Mouse (Mus musculus) testis, adult 2 months (tissue): Measurements from ENCODE around the gene Kcnj16.

Experiments used
- CTCF ChIP-seq: fragments of 200-500 bp; IDR thresholded peaks from 2 replicates; pipeline ENCODE4 v1.5.1; 2012; ENCODE audit warnings: low read depth, mild to moderate bottlenecking, inconsistent platforms, low read length, moderate library complexity; ENCODE audit not compliant: control insufficient read depth, insufficient read depth, insufficient replicate concordance
- POLR2A ChIP-seq: fragments of 200-500 bp; IDR thresholded peaks from 2 replicates; pipeline ENCODE4 v1.6.1; 2012; ENCODE audit warnings: low read depth, mild to moderate bottlenecking, inconsistent platforms, low read length, moderate library complexity; ENCODE audit not compliant: control insufficient read depth

DNA sequence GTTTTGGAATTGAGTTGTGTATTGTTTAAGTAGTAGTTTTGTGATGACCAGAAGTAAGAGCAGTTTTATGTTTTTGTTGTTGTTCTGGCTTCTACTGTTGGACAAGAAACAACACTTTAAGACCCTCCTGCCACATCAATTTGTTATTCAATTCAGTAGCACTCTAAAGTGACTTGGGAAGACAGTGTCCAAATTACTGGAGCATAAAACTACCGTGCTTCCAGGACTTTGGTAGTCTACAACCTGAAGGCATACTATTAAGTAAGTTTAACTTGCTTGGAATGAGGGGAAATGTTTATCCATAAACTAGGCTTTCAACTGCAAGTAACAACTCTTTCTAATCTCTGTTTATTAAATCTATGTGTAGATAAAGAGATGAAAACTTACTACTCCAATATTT is 17.7 kb downstream of the Kcnj16 start:
- TF ChIP-seq CTCF (no peak), POLR2A (no peak)
